Mouse (Mus musculus): Measurements from ENCODE around the gene Ddx59.

DNA sequence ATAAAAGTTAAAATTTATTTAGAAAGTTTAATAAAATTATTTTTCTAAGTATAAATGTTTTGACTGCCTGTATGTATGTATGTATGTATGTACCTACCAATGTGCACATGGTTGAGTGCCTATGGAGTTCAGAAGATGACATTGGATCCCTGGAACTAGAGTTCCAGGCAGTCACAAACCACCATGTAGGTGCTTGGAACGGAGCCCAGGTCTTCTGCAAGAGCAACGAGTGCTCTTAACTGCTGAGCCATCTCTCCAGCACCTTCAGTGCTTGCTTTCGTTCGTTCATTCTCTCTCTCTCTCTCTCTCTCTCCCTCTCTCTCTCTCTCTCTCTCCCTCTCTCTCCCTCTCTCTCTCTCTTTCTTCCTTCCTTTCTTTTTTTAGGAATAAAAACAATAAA, 32.3 kb downstream of the Ddx59 start:
- TF ChIP-seq CTCF (IDR thresholded peaks at IDR 0.05; ENCODE audit: low read depth) (no peak), EP300 (IDR thresholded peaks at IDR 0.05; ENCODE audit: low read depth) (no peak)
